Mouse (Mus musculus): ENCODE measurements around the gene Mettl4. TPM values are rescaled to one million over a fixed set of nuclear protein-coding genes. Genes with fewer than 3 reads are reported as not detected.

Gene Mettl4
- total RNA-seq (2014; fragmentation: Nextera tagmentation) (26.0 and 29.2 TPM in 2 replicates), total RNA-seq (2017) (11.4 and 15.0 TPM in 2 replicates), polyA plus RNA-seq (2012) (1.6 and 2.1 TPM in 2 replicates)

- Histone ChIP-seq H3K9me3 (replicated peaks) (no peaks in the 10 kb centered on the region), H3K27me3 (ENCODE audit: insufficient read depth, low read length) (no peaks in the 10 kb centered on the region), H3K4me1 (ENCODE audit: insufficient read depth, low read depth, low read length) (0 out of 2 replicates have a peak, but pooled peaks cover 3% of the 10 kb centered on the region), H3K36me3 (replicated peaks) (peaks cover 2% of the 10 kb centered on the region), H3K4me3 (ENCODE audit: low read depth, low read length) (peak within 1 kb of the TSS; percentile 73)
- TF ChIP-seq GATA2 (IDR thresholded peaks at IDR 0.05; ENCODE audit: borderline replicate concordance, low read depth, low read length) (no peak), CTCF (IDR thresholded peaks at IDR 0.05; ENCODE audit: low read depth, low read length) (no peak), POLR2AphosphoS5 (IDR thresholded peaks at IDR 0.05; ENCODE audit: insufficient replicate concordance, low read depth, low read length) (no peak), GATA1 (IDR thresholded peaks at IDR 0.05; ENCODE audit: borderline replicate concordance, low read length) (no peak), TAL1 (conservative IDR thresholded peaks at IDR 0.05; ENCODE audit: low read depth, low read length) (no peak)
- ATAC-seq (ENCODE audit: extremely low read depth, insufficient number of reproducible peaks, low FRiP score, poor library complexity, severe bottlenecking) (peak; percentile 87), DNase-seq (ENCODE audit: low spot score) (peak; percentile 39)
Measured at GRCm38 (mm10) chr17:94749466-94750135, at the start of gene Mettl4. Gene Mettl4 (minus strand): TSS chr17:94750019.

DNA sequence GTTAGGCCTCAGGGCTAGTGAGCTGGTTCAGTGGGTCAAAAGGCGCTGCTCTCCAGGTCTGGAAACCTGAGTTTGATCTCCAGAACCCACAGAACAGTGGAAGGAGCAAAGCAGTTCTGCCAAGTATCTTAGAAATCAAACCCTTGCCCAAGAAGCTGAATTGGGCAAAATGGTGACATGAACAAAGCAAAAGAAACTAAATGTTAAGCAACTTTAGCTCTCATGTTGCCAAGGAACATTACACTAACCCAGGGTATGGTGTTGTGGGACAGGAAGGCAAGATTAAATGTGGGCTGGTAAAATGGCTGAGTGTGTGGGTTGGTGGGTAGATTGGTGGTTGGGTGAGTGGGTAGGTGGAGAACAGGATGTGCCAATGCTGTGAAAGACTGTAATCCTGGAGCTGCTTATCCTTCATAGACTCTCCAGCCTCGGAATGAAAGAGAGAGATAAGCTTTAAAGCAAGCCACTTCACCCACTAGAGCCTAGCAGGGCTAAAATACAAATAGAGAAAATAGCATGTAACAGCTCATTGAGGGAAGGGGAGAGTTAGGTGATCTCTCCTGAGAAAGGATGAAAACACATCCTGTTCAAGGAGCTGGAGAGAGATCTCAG lies 29.2 kb upstream of the Mettl4 start:
- H3K4me3 ChIP-seq (ENCODE audit: low read depth, low read length): no peak overlapping the region
- TF ChIP-seq CTCF (IDR thresholded peaks at IDR 0.05; ENCODE audit: low read depth, low read length): no peak
- no peak for TF ChIP-seq POLR2AphosphoS5 (IDR thresholded peaks at IDR 0.05; ENCODE audit: insufficient replicate concordance, low read depth, low read length)
- TF ChIP-seq GATA2 (IDR thresholded peaks at IDR 0.05; ENCODE audit: borderline replicate concordance, low read depth, low read length): no peak
- no peak for TF ChIP-seq GATA1 (IDR thresholded peaks at IDR 0.05; ENCODE audit: borderline replicate concordance, low read length)
- no peak for TF ChIP-seq TAL1 (conservative IDR thresholded peaks at IDR 0.05; ENCODE audit: low read depth, low read length)

GRCm38 (mm10) chr17:94768491-94768890 lies 18.7 kb upstream of the Mettl4 start:
- Histone ChIP-seq H3K4me3 (ENCODE audit: low read depth, low read length) (no peak overlapping the region), H3K9me3 (replicated peaks) (no peaks in the 10 kb centered on the region), H3K27me3 (ENCODE audit: insufficient read depth, low read length) (no peaks in the 10 kb centered on the region), H3K4me1 (ENCODE audit: insufficient read depth, low read depth, low read length) (no peaks in the 10 kb centered on the region), H3K36me3 (replicated peaks) (peaks cover 25% of the 10 kb centered on the region)
- no peak for ATAC-seq (ENCODE audit: extremely low read depth, insufficient number of reproducible peaks, low FRiP score, poor library complexity, severe bottlenecking)
- no peak for DNase-seq (ENCODE audit: low spot score)
- no peak for TF ChIP-seq GATA2 (IDR thresholded peaks at IDR 0.05; ENCODE audit: borderline replicate concordance, low read depth, low read length)
- TF ChIP-seq POLR2AphosphoS5 (IDR thresholded peaks at IDR 0.05; ENCODE audit: insufficient replicate concordance, low read depth, low read length): no peak
- no peak for TF ChIP-seq TAL1 (conservative IDR thresholded peaks at IDR 0.05; ENCODE audit: low read depth, low read length)
- TF ChIP-seq GATA1 (IDR thresholded peaks at IDR 0.05; ENCODE audit: borderline replicate concordance, low read length): no peak
- no peak for TF ChIP-seq CTCF (IDR thresholded peaks at IDR 0.05; ENCODE audit: low read depth, low read length)

More for the DNA sequence above, 29.2 kb upstream of the Mettl4 start:
- Histone ChIP-seq H3K4me1 (ENCODE audit: insufficient read depth, low read depth, low read length) (no peaks in the 10 kb centered on the region), H3K36me3 (replicated peaks) (peaks cover 7% of the 10 kb centered on the region), H3K27me3 (ENCODE audit: insufficient read depth, low read length) (no peaks in the 10 kb centered on the region), H3K9me3 (replicated peaks) (no peaks in the 10 kb centered on the region)
- ATAC-seq (ENCODE audit: extremely low read depth, insufficient number of reproducible peaks, low FRiP score, poor library complexity, severe bottlenecking) (no peak), DNase-seq (ENCODE audit: low spot score) (no peak)

- DNase-seq (ENCODE audit: low spot score): no peak
- Histone ChIP-seq H3K4me3 (ENCODE audit: low read depth, low read length) (no peak overlapping the region), H3K27me3 (ENCODE audit: insufficient read depth, low read length) (no peaks in the 10 kb centered on the region), H3K4me1 (ENCODE audit: insufficient read depth, low read depth, low read length) (no peaks in the 10 kb centered on the region), H3K9me3 (replicated peaks) (no peaks in the 10 kb centered on the region), H3K36me3 (replicated peaks) (peaks cover 25% of the 10 kb centered on the region)
- TF ChIP-seq GATA1 (IDR thresholded peaks at IDR 0.05; ENCODE audit: borderline replicate concordance, low read length) (no peak), GATA2 (IDR thresholded peaks at IDR 0.05; ENCODE audit: borderline replicate concordance, low read depth, low read length) (no peak), CTCF (IDR thresholded peaks at IDR 0.05; ENCODE audit: low read depth, low read length) (no peak), TAL1 (conservative IDR thresholded peaks at IDR 0.05; ENCODE audit: low read depth, low read length) (no peak), POLR2AphosphoS5 (IDR thresholded peaks at IDR 0.05; ENCODE audit: insufficient replicate concordance, low read depth, low read length) (no peak)
- no peak; the same call in 1 of the 2 replicates for ATAC-seq (ENCODE audit: extremely low read depth, insufficient number of reproducible peaks, low FRiP score, poor library complexity, severe bottlenecking)
Measured at GRCm38 (mm10) chr17:94764711-94765110, 14.9 kb upstream of the Mettl4 start.

- ATAC-seq (ENCODE audit: extremely low read depth, insufficient number of reproducible peaks, low FRiP score, poor library complexity, severe bottlenecking): no peak
- H3K9me3 ChIP-seq (replicated peaks): no peaks in the 10 kb centered on the region
- no peaks in the 10 kb centered on the region for H3K4me1 ChIP-seq (ENCODE audit: insufficient read depth, low read depth, low read length)
- no peaks in the 10 kb centered on the region for H3K27me3 ChIP-seq (ENCODE audit: insufficient read depth, low read length)
- TF ChIP-seq GATA2 (IDR thresholded peaks at IDR 0.05; ENCODE audit: borderline replicate concordance, low read depth, low read length): no peak
- no peak for TF ChIP-seq TAL1 (conservative IDR thresholded peaks at IDR 0.05; ENCODE audit: low read depth, low read length)
- no peak for TF ChIP-seq GATA1 (IDR thresholded peaks at IDR 0.05; ENCODE audit: borderline replicate concordance, low read length)
- TF ChIP-seq POLR2AphosphoS5 (IDR thresholded peaks at IDR 0.05; ENCODE audit: insufficient replicate concordance, low read depth, low read length): no peak
- TF ChIP-seq CTCF (IDR thresholded peaks at IDR 0.05; ENCODE audit: low read depth, low read length): no peak
- no peak for DNase-seq (ENCODE audit: low spot score)
- no peak overlapping the region for H3K4me3 ChIP-seq (ENCODE audit: low read depth, low read length)
- peaks cover 24% of the 10 kb centered on the region for H3K36me3 ChIP-seq (replicated peaks)
Measured at GRCm38 (mm10) chr17:94764011-94764410, 14.2 kb upstream of the Mettl4 start.

GRCm38 (mm10) chr17:94762405-94762804 lies 12.6 kb upstream of the Mettl4 start:
- H3K4me1 ChIP-seq (ENCODE audit: insufficient read depth, low read depth, low read length): no peaks in the 10 kb centered on the region
- ATAC-seq (ENCODE audit: extremely low read depth, insufficient number of reproducible peaks, low FRiP score, poor library complexity, severe bottlenecking): no peak
- DNase-seq (ENCODE audit: low spot score): no peak
- H3K9me3 ChIP-seq (replicated peaks): no peaks in the 10 kb centered on the region
- no peak for TF ChIP-seq GATA2 (IDR thresholded peaks at IDR 0.05; ENCODE audit: borderline replicate concordance, low read depth, low read length)
- no peak for TF ChIP-seq TAL1 (conservative IDR thresholded peaks at IDR 0.05; ENCODE audit: low read depth, low read length)
- TF ChIP-seq CTCF (IDR thresholded peaks at IDR 0.05; ENCODE audit: low read depth, low read length): no peak
- no peak for TF ChIP-seq GATA1 (IDR thresholded peaks at IDR 0.05; ENCODE audit: borderline replicate concordance, low read length)
- no peak for TF ChIP-seq POLR2AphosphoS5 (IDR thresholded peaks at IDR 0.05; ENCODE audit: insufficient replicate concordance, low read depth, low read length)
- H3K4me3 ChIP-seq (ENCODE audit: low read depth, low read length): no peak overlapping the region
- no peaks in the 10 kb centered on the region for H3K27me3 ChIP-seq (ENCODE audit: insufficient read depth, low read length)
- peaks cover 25% of the 10 kb centered on the region for H3K36me3 ChIP-seq (replicated peaks)

Data from G1E (cell line).